Mouse (Mus musculus) kidney, embryonic 15.5 days (tissue): ENCODE data around the gene Spns2. TPM values are rescaled to one million over a fixed set of nuclear protein-coding genes. Genes with fewer than 3 reads are reported as not detected.

Experiments used
- ATAC-seq: fragments of 200-750 bp; cut with Nextera tagmentation; replicated peaks from 2 replicates; pipeline ENCODE4 v1.8.0; 2017; ENCODE audit warnings: moderate TSS enrichment; ENCODE audit not compliant: low FRiP score
- H3K27ac ChIP-seq: fragments of 300-500 bp; sonication (generic); 2 replicates; pipeline ENCODE4 v1.5.1; 2015; ENCODE audit warnings: mild to moderate bottlenecking, inconsistent platforms
- H3K27me3 ChIP-seq: fragments of 300-500 bp; sonication (generic); 2 replicates; pipeline ENCODE4 v1.6.1; 2015; ENCODE audit warnings: inconsistent platforms
- H3K36me3 ChIP-seq: fragments of 300-500 bp; sonication (generic); 2 replicates; pipeline ENCODE4 v1.6.1; 2015; ENCODE audit warnings: inconsistent platforms
- H3K4me1 ChIP-seq: fragments of 300-500 bp; sonication (generic); 2 replicates; pipeline ENCODE4 v1.6.1; 2015; ENCODE audit warnings: inconsistent platforms
- H3K4me2 ChIP-seq: fragments of 300-500 bp; sonication (generic); 2 replicates; pipeline ENCODE4 v1.6.1; 2015; ENCODE audit warnings: moderate library complexity, mild to moderate bottlenecking, inconsistent platforms
- H3K4me3 ChIP-seq: fragments of 300-500 bp; sonication (generic); replicated peaks from 2 replicates; pipeline ENCODE4 v1.5.1; 2015; ENCODE audit warnings: mild to moderate bottlenecking, inconsistent platforms
- H3K9ac ChIP-seq: fragments of 300-500 bp; sonication (generic); 2 replicates; pipeline ENCODE4 v1.6.1; 2015; ENCODE audit warnings: mild to moderate bottlenecking, inconsistent platforms
- H3K9me3 ChIP-seq: fragments of 300-500 bp; sonication (generic); replicated peaks from 2 replicates; pipeline ENCODE4 v1.6.1; 2016; ENCODE audit warnings: inconsistent platforms
- WGBS: fragments of 180-500 bp; shearing (Covaris S2); methylation state at CpG from one replicate; pipeline ENCODE4 v1.1.7; 2015; ENCODE audit warnings: mixed read lengths; 5-methylcytosine and 5-hydroxymethylcytosine counted together
- polyA plus RNA-seq: library from polyadenylated mRNA; unstranded; fragments of >200 nt; fragmentation: Nextera tagmentation; extraction: Ambion mirVana; gene quantifications from 2 replicates; pipeline ENCODE4 v1.2.1, GENCODE M21; 2015

Gene Spns2
- polyA plus RNA-seq, 1 experiment from 2014 or later: 2.9 TPM

GRCm38 (mm10) chr11:72519895-72520294, 30.2 kb upstream of the Spns2 start:
- Histone ChIP-seq H3K27me3 (no peaks in the 10 kb centered on the region), H3K4me1 (no peaks in the 10 kb centered on the region), H3K4me3 (no peak overlapping the region), H3K4me2 (no peak overlapping the region), H3K9me3 (no peaks in the 10 kb centered on the region), H3K27ac (no peak overlapping the region), H3K9ac (no peak overlapping the region), H3K36me3 (no peaks in the 10 kb centered on the region)
- 71% methylated on average over 3 of the region's 3 CpGs for WGBS
- ATAC-seq: no peak

DNA sequence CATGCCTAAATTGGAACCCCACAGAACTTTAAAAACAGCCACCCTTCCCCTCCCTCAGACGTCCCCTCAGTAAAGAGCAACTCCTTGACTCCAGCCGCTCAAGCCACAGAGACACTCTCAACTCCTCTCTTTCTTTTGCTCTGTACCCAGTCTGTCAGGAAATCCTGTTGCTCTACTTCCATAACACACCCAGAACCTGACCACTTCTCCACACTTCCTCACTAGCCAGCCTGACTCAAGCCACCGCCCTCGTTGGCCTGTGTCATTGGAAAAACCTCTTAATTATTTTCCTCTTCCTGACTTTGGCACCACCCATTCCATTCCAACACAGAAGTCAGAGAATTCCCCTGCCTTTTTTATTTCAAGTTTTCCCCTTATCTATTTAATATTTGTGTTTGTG, 29.5 kb upstream of the Spns2 start:
- Histone ChIP-seq H3K4me3 (no peak overlapping the region), H3K36me3 (no peaks in the 10 kb centered on the region)
- 71% methylated on average over 4 of the region's 4 CpGs for WGBS

DNA sequence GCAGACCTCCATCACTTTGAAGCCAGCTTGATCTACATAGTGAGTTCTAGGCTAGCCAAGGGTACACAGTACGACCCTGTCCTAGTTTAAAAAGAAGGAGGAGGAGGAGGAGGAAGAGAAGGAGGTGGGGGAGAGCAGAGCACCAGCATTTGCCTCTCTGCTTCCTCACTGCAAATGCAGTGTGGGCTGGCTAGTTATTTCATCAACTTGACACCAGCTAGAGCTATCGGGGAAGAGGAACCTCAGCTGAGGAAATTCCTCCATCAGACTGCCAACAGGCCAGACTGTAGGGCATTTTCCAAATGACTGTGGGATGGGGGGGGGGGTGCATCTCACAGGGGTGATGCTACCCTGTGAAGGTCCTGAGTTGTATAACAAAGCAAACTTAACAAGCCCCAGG, 28.7 kb upstream of the Spns2 start:
- ATAC-seq: no peak
- WGBS: 43% methylated on average over 2 of the region's 2 CpGs

More for the DNA sequence above, 29.5 kb upstream of the Spns2 start:
- Histone ChIP-seq H3K4me2 (no peak overlapping the region), H3K4me1 (no peaks in the 10 kb centered on the region), H3K27ac (no peak overlapping the region), H3K9ac (no peak overlapping the region), H3K27me3 (no peaks in the 10 kb centered on the region), H3K9me3 (no peaks in the 10 kb centered on the region)
- ATAC-seq: no peak

DNA sequence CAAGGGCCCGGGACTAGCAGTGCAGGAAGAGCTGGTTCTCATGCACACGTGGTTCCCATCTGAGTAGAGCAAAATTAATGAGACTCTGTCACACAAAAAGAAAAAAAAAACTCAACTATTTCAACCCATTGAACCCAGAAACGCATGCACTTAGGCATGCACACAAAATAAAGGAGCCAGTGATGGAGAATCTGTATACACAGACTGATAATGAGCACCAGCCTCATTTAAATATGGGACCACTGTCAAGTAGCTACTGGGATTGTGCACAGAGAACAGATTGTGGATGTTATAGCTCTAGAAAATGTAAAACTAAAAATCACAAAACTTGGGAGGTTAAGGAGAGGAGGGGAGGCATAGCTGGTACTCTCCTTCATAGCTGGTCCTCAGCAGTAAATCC, 25.3 kb upstream of the Spns2 start:
- Histone ChIP-seq H3K4me2 (no peak overlapping the region), H3K9me3 (no peaks in the 10 kb centered on the region), H3K27me3 (no peaks in the 10 kb centered on the region), H3K27ac (no peak overlapping the region), H3K4me1 (no peaks in the 10 kb centered on the region), H3K36me3 (no peaks in the 10 kb centered on the region), H3K9ac (no peak overlapping the region), H3K4me3 (no peak overlapping the region)
- no peak for ATAC-seq
- 70% methylated on average over 3 of the region's 3 CpGs for WGBS

More for the DNA sequence above, 28.7 kb upstream of the Spns2 start:
- Histone ChIP-seq H3K9me3 (no peaks in the 10 kb centered on the region), H3K9ac (no peak overlapping the region), H3K4me1 (no peaks in the 10 kb centered on the region), H3K4me3 (no peak overlapping the region), H3K36me3 (no peaks in the 10 kb centered on the region), H3K27ac (no peak overlapping the region), H3K27me3 (no peaks in the 10 kb centered on the region), H3K4me2 (no peak overlapping the region)

DNA sequence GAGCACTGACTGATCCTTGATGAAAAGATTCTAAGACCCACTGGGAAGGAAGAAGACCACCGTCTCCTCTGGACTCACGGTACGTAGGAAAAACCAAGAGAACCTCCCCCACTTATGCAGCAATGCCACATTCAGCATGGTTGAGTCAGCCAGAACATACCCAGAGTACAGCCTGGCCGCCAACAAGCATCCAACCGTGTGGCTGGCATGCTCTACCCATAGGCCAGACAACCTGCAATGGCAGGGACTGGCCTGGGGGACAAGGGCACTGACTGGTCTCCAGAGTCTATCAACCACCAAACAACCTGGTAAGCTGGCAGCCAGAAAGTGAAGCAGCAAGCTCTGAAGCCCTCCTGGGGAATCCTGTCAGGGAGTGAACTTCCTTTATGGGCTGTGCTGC, 18.9 kb upstream of the Spns2 start:
- no peak for ATAC-seq
- 86% methylated on average over 5 of the region's 5 CpGs for WGBS
- Histone ChIP-seq H3K27me3 (no peaks in the 10 kb centered on the region), H3K36me3 (no peaks in the 10 kb centered on the region), H3K9ac (no peak overlapping the region), H3K9me3 (no peaks in the 10 kb centered on the region), H3K4me1 (peaks cover 21% of the 10 kb centered on the region), H3K27ac (no peak overlapping the region), H3K4me3 (no peak overlapping the region), H3K4me2 (no peak overlapping the region)

- Histone ChIP-seq H3K4me2 (no peak overlapping the region), H3K27ac (no peak overlapping the region), H3K36me3 (no peaks in the 10 kb centered on the region), H3K4me3 (no peak overlapping the region), H3K27me3 (no peaks in the 10 kb centered on the region), H3K9ac (no peak overlapping the region), H3K9me3 (no peaks in the 10 kb centered on the region), H3K4me1 (peaks cover 31% of the 10 kb centered on the region)
- ATAC-seq: no peak
Measured at GRCm38 (mm10) chr11:72507651-72508050, 17.9 kb upstream of the Spns2 start.

GRCm38 (mm10) chr11:72504016-72504797, 14.5 kb upstream of the Spns2 start:
- H3K9ac ChIP-seq: no peak overlapping the region
- H3K27me3 ChIP-seq: no peaks in the 10 kb centered on the region
- no peak overlapping the region for H3K4me3 ChIP-seq
- no peaks in the 10 kb centered on the region for H3K9me3 ChIP-seq
- H3K4me2 ChIP-seq: no peak overlapping the region
- H3K4me1 ChIP-seq: peaks cover 50% of the 10 kb centered on the region
- peak overlapping the region; percentile 66 for H3K27ac ChIP-seq
- no peak for ATAC-seq
- WGBS: 68% methylated on average over 10 of the region's 10 CpGs
- H3K36me3 ChIP-seq: no peaks in the 10 kb centered on the region

DNA sequence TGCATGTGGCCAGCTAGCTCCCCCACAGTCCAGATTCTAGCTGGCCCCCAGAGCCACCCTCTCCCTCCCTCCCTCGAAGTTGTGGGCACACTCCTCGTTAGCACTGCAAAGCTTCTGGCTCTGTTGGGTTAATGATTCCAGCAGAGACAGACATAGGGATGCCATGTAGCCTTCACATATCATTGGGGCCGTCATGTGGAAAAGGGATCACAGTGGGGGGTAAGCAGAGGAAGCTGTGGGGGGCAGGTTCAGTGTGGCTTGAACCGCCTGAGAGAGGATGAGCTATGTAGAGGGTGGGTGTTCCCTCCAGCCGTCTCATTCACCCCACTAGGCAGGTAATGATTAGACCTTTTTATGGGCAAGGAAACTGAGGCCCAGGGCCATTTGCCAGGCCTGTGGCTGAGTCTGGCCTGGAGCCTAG, 13.8 kb upstream of the Spns2 start:
- Histone ChIP-seq H3K9me3 (no peaks in the 10 kb centered on the region), H3K27me3 (no peaks in the 10 kb centered on the region), H3K36me3 (no peaks in the 10 kb centered on the region), H3K4me1 (peaks cover 44% of the 10 kb centered on the region), H3K27ac (peak overlapping the region; percentile 86), H3K4me3 (no peak overlapping the region), H3K4me2 (peak overlapping the region; percentile 17; the same call in 1 of the 2 replicates), H3K9ac (no peak overlapping the region)
- ATAC-seq: peak; percentile 89
- WGBS: 23% methylated on average over 5 of the region's 5 CpGs

DNA sequence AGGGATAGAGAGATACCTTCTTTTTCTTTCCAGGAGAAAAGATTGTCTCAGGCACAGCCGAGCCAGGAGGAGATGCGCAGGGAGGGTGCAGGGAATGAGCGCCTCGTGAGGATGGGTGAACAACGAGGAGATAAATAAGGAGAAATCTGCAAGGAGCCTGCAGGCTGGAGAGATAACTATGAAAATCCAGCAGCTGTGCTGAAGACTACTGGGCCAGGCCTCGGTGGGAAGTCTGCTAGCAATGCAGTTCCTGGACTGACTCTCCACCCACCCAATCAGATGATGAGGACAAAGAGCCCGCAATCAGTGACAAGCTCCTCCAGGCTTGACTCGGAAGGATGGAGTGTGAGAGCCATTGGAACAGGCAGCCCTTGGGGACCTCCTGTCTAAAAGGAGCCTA, 12.5 kb upstream of the Spns2 start:
- Histone ChIP-seq H3K9ac (no peak overlapping the region), H3K27ac (peak overlapping the region; percentile 86), H3K27me3 (no peaks in the 10 kb centered on the region), H3K4me1 (peaks cover 48% of the 10 kb centered on the region), H3K4me3 (no peak overlapping the region), H3K36me3 (no peaks in the 10 kb centered on the region), H3K4me2 (no peak overlapping the region), H3K9me3 (no peaks in the 10 kb centered on the region)
- ATAC-seq: no peak
- WGBS: 27% methylated on average over 8 of the region's 8 CpGs

DNA sequence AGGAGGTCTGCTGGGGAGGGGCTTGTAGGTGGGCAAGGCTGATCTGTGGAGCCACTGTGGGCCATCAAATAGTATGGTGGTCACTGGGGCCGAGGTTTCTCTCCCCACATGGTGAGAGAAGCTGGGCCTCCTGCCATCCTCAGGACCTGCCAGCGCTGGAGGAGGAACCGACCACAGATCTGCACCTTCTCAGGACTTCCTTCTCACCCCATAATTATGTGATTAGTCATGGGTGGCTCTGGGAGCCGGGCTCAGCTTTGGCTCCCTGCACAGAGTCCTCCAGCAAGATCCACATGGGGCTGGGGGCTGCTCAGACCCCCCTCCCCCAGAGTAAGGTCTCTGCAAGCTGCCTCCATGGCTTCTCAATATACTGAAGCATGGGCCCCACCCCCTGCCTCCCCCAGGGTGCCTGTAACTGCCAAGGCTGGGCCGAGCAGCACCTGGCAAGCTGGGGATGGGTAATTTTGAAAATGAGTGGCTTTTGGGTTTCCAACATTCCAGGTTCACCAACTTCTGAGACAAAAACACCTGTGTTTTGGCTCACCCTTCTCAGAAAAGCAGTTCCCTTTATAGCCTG, 11.8 kb upstream of the Spns2 start:
- Histone ChIP-seq H3K4me1 (peaks cover 51% of the 10 kb centered on the region), H3K27ac (peak overlapping the region; percentile 64), H3K9me3 (no peaks in the 10 kb centered on the region), H3K36me3 (no peaks in the 10 kb centered on the region), H3K27me3 (no peaks in the 10 kb centered on the region), H3K9ac (no peak overlapping the region), H3K4me3 (no peak overlapping the region), H3K4me2 (no peak overlapping the region)
- ATAC-seq: no peak
- 27% methylated on average over 5 of the region's 5 CpGs for WGBS

DNA sequence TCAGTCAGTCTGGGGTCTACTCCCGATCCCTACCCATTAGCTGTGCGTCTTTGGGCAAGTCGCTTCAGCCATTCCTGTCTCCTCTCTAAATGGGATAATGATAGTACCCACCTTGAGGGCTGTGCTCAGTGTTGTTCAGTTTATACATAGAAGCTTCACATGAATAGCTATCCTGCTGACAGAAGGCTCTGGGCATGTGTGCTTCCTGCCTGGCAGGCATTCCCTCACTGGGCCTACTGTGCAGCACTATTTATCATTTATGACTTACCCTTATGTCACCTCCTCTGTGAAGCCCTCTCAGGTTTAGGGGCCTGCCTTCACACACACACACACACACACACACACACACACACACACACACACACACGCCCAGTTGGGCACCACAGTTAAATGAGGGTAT, 10.4 kb upstream of the Spns2 start:
- WGBS: 92% methylated on average over 4 of the region's 4 CpGs

DNA sequence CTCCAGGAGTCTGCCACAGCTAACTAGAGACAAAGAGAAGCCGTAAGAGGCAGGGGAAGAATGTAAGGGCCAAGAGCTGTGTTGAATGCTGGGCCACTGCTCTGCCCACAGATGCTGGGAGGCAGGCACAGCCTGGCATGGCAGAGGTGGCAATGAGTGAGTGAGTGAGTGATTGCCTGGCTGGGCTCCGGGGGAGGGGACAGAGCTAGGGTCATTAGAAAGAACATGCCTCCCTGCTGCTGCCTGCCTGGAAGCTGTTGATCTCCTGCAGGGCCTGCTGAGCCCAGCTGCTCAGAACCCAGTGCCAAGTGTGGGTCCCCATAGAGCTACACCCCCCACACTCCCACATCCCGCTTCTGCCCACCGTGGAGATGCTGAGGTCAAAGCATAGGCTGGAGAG, 7.7 kb upstream of the Spns2 start:
- Histone ChIP-seq H3K4me2 (no peak overlapping the region), H3K27ac (no peak overlapping the region), H3K4me3 (no peak overlapping the region), H3K9me3 (no peaks in the 10 kb centered on the region), H3K9ac (no peak overlapping the region), H3K36me3 (no peaks in the 10 kb centered on the region), H3K4me1 (peaks cover 23% of the 10 kb centered on the region), H3K27me3 (no peaks in the 10 kb centered on the region; the same call in 1 of the 2 replicates)
- ATAC-seq: no peak
- WGBS: 30% methylated on average over 4 of the region's 4 CpGs

More for the DNA sequence above, 10.4 kb upstream of the Spns2 start:
- H3K4me3 ChIP-seq: no peak overlapping the region
- H3K36me3 ChIP-seq: no peaks in the 10 kb centered on the region
- no peak for ATAC-seq
- H3K9me3 ChIP-seq: no peaks in the 10 kb centered on the region
- no peak overlapping the region for H3K27ac ChIP-seq
- no peak overlapping the region for H3K9ac ChIP-seq
- H3K27me3 ChIP-seq: no peaks in the 10 kb centered on the region
- no peak overlapping the region for H3K4me2 ChIP-seq
- H3K4me1 ChIP-seq: peaks cover 51% of the 10 kb centered on the region
